Mouse (Mus musculus): ENCODE measurements at regions not wholly inside any gene's neighbourhood (a gene's known extent, or its start where the extent isn't known, plus 50 kb on each side); places are given as distances from the start of the nearest gene placed in this dataset.

DNA sequence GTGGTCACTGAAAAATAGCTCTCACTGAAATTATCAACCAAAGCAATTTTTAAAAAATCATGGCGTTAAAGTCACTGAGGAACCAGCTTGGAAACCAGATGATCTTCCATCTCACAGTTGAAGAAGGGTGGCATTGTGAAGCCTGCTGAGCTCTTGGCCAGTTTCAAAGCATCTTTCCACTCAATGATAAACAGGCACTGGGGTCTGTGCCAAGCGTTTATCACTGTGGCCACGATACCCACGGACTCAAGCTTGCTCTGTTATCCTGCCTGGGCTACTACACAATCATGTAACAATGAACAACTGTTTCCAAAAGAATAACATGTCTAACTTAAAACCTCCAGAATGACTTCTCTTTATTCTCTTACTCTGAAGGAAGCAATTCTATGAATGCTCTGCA is 345.2 kb upstream of the Noct start:
- ATAC-seq (replicated peaks; ENCODE audit: low FRiP score) (no peak), DNase-seq (ENCODE audit: low spot score) (no peak)
- no peaks in the 10 kb centered on the region for H3K27me3 ChIP-seq (ENCODE audit: control insufficient read depth, insufficient read depth, low read length)
- peaks cover 6% of the 10 kb centered on the region; the same call in 1 of the 2 replicates for H3K4me1 ChIP-seq (replicated peaks; ENCODE audit: control insufficient read depth, insufficient read depth, low read length)
- H3K27ac ChIP-seq (ENCODE audit: low read depth, low read length), result no peak overlapping the region
- H3K36me3 ChIP-seq (ENCODE audit: control insufficient read depth, insufficient read depth, low read length), result no peaks in the 10 kb centered on the region
- H3K9me3 ChIP-seq (ENCODE audit: control insufficient read depth, low read length), result no peaks in the 10 kb centered on the region
- no peak overlapping the region for H3K4me2 ChIP-seq (ENCODE audit: low read depth, low read length, severe bottlenecking)
- WGBS, result 92% methylated on average over 4 of the region's 4 CpGs
- H3K9ac ChIP-seq (ENCODE audit: low read length), result no peak overlapping the region
- H3K4me3 ChIP-seq (ENCODE audit: low read depth, low read length), result no peak overlapping the region

DNA sequence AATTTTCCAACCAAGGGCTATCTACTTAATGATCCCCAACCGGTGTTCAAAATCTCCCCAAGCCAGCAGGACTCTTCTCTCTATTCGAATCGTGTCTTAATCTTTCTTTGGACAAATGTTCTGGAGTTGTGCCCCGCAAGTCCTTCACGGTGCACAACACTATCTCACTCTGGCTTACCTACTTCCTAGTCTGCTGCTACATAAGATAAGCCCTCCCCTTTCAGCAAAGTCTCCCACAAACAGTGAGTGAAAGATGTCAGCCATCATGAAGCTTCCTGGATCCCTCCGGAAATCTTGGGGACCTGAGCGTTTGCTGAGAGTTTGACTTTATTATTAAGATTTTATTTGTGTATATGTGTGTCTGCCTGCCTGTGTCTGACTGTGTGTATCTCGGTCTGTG is 344.7 kb upstream of the Noct start:
- no peak overlapping the region for H3K4me2 ChIP-seq (ENCODE audit: low read depth, low read length, severe bottlenecking)
- DNase-seq (ENCODE audit: low spot score) (no peak), ATAC-seq (replicated peaks; ENCODE audit: low FRiP score) (no peak)
- no peak overlapping the region for H3K9ac ChIP-seq (ENCODE audit: low read length)
- H3K27ac ChIP-seq (ENCODE audit: low read depth, low read length), result no peak overlapping the region
- WGBS, result 90% methylated on average over 8 of the region's 8 CpGs
- H3K9me3 ChIP-seq (ENCODE audit: control insufficient read depth, low read length), result no peaks in the 10 kb centered on the region
- H3K4me1 ChIP-seq (replicated peaks; ENCODE audit: control insufficient read depth, insufficient read depth, low read length), result peaks cover 6% of the 10 kb centered on the region; the same call in 1 of the 2 replicates
- no peak overlapping the region for H3K4me3 ChIP-seq (ENCODE audit: low read depth, low read length)
- no peaks in the 10 kb centered on the region for H3K36me3 ChIP-seq (ENCODE audit: control insufficient read depth, insufficient read depth, low read length)
- H3K27me3 ChIP-seq (ENCODE audit: control insufficient read depth, insufficient read depth, low read length), result no peaks in the 10 kb centered on the region

DNA sequence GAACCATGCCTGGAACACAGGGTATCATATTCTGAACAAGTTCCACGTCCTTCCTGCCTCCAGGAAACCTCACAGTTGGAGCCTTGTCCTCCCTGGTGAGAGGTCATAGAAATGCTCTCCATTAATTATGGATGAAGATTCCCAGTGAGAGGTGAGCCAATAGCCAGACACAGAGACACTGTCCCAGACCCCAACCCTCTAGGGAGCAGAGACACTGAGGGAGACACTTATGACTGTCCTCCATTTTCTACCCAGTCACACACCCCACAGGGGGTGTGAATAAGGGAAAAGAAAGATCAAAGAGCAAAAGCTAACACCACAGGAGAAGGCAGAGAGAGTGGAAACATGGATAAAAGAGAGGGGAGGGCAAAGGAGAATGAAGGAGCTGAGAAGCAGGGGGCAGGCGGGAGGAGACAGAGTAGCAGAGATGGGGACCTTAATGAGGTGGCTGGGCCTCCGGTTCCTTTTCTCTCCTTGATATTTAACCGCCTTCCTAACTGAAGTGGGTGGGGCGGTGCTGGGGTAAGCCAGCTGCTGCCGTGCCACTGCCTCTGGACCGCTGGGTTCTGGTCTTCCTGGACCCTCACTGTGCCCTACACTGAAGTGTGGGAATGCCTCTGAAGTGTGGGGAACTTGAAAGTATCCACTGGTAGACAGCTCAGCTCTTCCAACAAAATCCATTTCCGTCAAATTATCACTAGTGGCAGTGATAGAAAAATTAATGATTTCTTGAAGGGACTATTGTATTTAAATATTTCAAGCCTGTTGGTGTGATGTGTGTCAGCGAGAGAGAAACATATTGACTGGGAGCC is 342.6 kb upstream of the Noct start:
- peak; percentile 65 for ATAC-seq (replicated peaks; ENCODE audit: low FRiP score)
- WGBS, result 3% methylated on average over 8 of the region's 9 CpGs

DNA sequence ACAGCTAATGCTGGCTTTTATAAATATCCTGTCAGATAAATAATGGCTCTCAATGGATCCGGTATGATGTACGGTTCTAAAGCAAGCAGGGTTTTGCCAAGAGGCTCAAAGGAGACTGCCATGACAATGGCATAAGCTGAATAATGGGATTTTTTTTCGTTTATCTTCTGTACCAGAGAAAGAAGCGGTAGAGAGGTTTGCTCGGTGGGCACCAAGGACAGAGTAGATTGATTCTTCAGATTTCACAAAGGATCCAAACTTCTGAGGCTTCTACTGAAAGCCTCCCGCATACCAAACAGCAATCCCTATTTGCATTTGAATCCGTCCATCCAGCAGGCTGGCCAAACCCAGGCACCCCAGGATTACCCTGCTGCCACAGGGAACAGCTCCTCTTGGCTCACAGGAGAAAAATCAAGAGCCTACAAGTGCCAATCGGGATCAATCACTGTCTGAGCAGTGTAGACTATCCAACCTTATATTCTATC is 342.0 kb upstream of the Noct start:
- Histone ChIP-seq H3K9ac (ENCODE audit: low read length) (no peak overlapping the region), H3K4me2 (ENCODE audit: low read depth, low read length, severe bottlenecking) (no peak overlapping the region; the same call in 1 of the 2 replicates), H3K36me3 (ENCODE audit: control insufficient read depth, insufficient read depth, low read length) (no peaks in the 10 kb centered on the region), H3K4me3 (ENCODE audit: low read depth, low read length) (no peak overlapping the region), H3K4me1 (replicated peaks; ENCODE audit: control insufficient read depth, insufficient read depth, low read length) (peaks cover 6% of the 10 kb centered on the region; the same call in 1 of the 2 replicates), H3K9me3 (ENCODE audit: control insufficient read depth, low read length) (no peaks in the 10 kb centered on the region), H3K27ac (ENCODE audit: low read depth, low read length) (peak overlapping the region; percentile 60; the same call in 1 of the 2 replicates), H3K27me3 (ENCODE audit: control insufficient read depth, insufficient read depth, low read length) (no peaks in the 10 kb centered on the region)
- peak; percentile 70 for ATAC-seq (replicated peaks; ENCODE audit: low FRiP score)
- DNase-seq (ENCODE audit: low spot score), result peak; percentile 53
- 5% methylated on average over 8 of the region's 8 CpGs for WGBS

More for the DNA sequence above, 342.6 kb upstream of the Noct start:
- Histone ChIP-seq H3K4me2 (ENCODE audit: low read depth, low read length, severe bottlenecking) (no peak overlapping the region), H3K4me3 (ENCODE audit: low read depth, low read length) (no peak overlapping the region), H3K36me3 (ENCODE audit: control insufficient read depth, insufficient read depth, low read length) (no peaks in the 10 kb centered on the region), H3K27ac (ENCODE audit: low read depth, low read length) (peak overlapping the region; percentile 60; the same call in 1 of the 2 replicates), H3K9ac (ENCODE audit: low read length) (no peak overlapping the region), H3K9me3 (ENCODE audit: control insufficient read depth, low read length) (no peaks in the 10 kb centered on the region), H3K4me1 (replicated peaks; ENCODE audit: control insufficient read depth, insufficient read depth, low read length) (peaks cover 6% of the 10 kb centered on the region; the same call in 1 of the 2 replicates), H3K27me3 (ENCODE audit: control insufficient read depth, insufficient read depth, low read length) (no peaks in the 10 kb centered on the region)
- peak; percentile 69 for DNase-seq (ENCODE audit: low spot score)

DNA sequence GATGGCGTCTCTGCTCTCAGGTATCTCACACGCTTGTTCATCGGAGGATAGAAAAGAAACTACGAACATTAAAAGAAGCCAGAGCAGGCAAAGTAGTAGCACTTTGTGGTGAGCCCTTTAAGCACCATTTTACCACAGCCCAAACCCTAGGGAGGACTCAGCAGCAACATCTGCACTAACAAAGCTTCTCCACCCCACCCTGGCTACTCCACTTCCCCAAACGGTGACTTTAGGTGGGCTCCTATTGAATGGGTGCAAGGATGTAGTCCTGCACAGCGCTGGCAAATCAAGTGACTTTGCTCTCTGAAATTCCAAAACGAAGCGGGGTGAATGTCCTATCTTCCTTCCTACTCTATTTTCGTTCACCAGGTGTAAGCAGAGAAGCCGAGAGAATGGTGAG is 337.9 kb upstream of the Noct start:
- H3K9ac ChIP-seq (ENCODE audit: low read length), result no peak overlapping the region
- no peak overlapping the region for H3K4me2 ChIP-seq (ENCODE audit: low read depth, low read length, severe bottlenecking)
- no peak overlapping the region for H3K4me3 ChIP-seq (ENCODE audit: low read depth, low read length)
- H3K27ac ChIP-seq (ENCODE audit: low read depth, low read length), result no peak overlapping the region
- DNase-seq (ENCODE audit: low spot score) (no peak), ATAC-seq (replicated peaks; ENCODE audit: low FRiP score) (no peak)
- WGBS, result 84% methylated on average over 10 of the region's 10 CpGs
- H3K36me3 ChIP-seq (ENCODE audit: control insufficient read depth, insufficient read depth, low read length), result no peaks in the 10 kb centered on the region
- no peaks in the 10 kb centered on the region for H3K27me3 ChIP-seq (ENCODE audit: control insufficient read depth, insufficient read depth, low read length)
- H3K9me3 ChIP-seq (ENCODE audit: control insufficient read depth, low read length), result no peaks in the 10 kb centered on the region
- H3K4me1 ChIP-seq (replicated peaks; ENCODE audit: control insufficient read depth, insufficient read depth, low read length), result peaks cover 5% of the 10 kb centered on the region; the same call in 1 of the 2 replicates

DNA sequence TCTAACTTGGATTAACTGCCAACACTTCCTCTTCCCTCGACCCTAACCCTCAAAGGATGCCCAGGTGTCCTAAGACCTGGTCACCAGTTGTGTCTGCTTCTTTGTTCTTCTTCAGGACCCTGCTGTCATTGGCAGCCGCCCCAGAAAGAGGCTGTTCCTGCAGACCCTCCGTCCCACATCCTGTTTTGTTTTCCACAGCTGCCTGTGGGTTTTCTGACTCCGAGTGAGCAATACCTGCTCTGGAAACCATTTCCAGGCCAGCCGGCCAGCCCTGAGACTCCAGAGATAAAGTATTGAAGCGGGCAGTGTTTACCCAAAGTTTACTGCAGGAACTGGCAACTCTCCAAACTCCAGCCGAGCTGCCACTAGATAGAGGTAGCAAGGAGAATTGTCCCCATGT is 337.2 kb upstream of the Noct start:
- no peak overlapping the region for H3K27ac ChIP-seq (ENCODE audit: low read depth, low read length)
- ATAC-seq (replicated peaks; ENCODE audit: low FRiP score), result no peak
- 64% methylated on average over 7 of the region's 7 CpGs for WGBS

DNA sequence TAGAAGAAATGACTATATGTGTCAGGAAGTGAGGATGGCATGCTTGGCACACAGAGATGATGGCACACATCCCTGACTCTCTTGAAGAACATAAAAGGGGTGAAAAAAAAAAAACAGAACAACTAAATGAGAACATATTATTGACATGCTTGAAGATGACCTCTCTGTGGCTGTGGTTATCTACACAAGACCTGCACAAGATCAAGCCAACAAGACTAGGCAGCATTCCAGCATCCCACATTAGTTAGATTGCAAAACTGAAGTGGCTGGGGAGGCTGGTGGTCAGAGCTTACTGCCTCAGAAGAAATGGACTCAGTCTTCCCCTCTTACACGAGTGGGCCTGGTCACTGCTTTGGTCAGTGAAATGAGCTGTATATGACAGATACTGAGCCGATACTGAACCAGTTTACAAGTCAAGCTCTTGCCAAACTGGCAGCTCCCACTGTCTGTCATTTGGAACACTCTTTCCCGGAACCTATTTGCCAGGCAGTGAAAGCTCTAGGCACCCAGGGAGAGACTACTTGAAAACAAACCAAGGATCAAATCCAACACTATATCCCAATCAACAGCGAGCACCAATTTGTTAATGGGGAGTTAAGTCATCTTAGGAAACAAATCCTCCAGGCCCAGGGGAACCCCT is 335.6 kb upstream of the Noct start:
- H3K36me3 ChIP-seq (ENCODE audit: control insufficient read depth, insufficient read depth, low read length), result no peaks in the 10 kb centered on the region
- no peak for ATAC-seq (replicated peaks; ENCODE audit: low FRiP score)
- WGBS, result 84% methylated on average over 4 of the region's 4 CpGs

More for the DNA sequence above, 337.2 kb upstream of the Noct start:
- Histone ChIP-seq H3K9ac (ENCODE audit: low read length) (no peak overlapping the region), H3K36me3 (ENCODE audit: control insufficient read depth, insufficient read depth, low read length) (no peaks in the 10 kb centered on the region), H3K4me1 (replicated peaks; ENCODE audit: control insufficient read depth, insufficient read depth, low read length) (peaks cover 3% of the 10 kb centered on the region; the same call in 1 of the 2 replicates), H3K9me3 (ENCODE audit: control insufficient read depth, low read length) (no peaks in the 10 kb centered on the region), H3K27me3 (ENCODE audit: control insufficient read depth, insufficient read depth, low read length) (no peaks in the 10 kb centered on the region), H3K4me2 (ENCODE audit: low read depth, low read length, severe bottlenecking) (no peak overlapping the region), H3K4me3 (ENCODE audit: low read depth, low read length) (no peak overlapping the region)
- DNase-seq (ENCODE audit: low spot score), result no peak

DNA sequence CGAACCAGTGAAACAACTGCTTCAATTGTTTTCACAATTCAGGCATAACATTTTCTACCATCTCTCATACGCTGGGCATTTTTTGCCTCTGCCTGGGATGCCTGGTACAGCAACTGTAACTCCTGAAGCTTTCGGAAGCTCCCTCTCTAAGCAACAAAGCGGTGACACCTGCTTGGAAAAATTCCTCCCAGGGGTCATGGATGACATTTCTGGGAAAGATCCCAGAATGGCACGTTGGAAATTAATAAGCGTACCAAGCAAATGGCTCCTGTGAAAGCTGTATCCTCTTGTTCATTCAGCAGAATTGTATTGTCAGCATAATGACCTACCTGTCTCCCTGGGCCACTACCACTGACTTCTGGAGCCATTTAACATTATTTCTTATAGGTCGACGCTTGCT is 333.7 kb upstream of the Noct start:
- no peaks in the 10 kb centered on the region for H3K27me3 ChIP-seq (ENCODE audit: control insufficient read depth, insufficient read depth, low read length)
- H3K27ac ChIP-seq (ENCODE audit: low read depth, low read length), result no peak overlapping the region
- 95% methylated on average over 8 of the region's 8 CpGs for WGBS
- no peak for ATAC-seq (replicated peaks; ENCODE audit: low FRiP score)
- no peaks in the 10 kb centered on the region for H3K4me1 ChIP-seq (replicated peaks; ENCODE audit: control insufficient read depth, insufficient read depth, low read length)
- no peaks in the 10 kb centered on the region for H3K9me3 ChIP-seq (ENCODE audit: control insufficient read depth, low read length)
- H3K4me3 ChIP-seq (ENCODE audit: low read depth, low read length), result no peak overlapping the region
- no peak overlapping the region for H3K9ac ChIP-seq (ENCODE audit: low read length)
- no peak for DNase-seq (ENCODE audit: low spot score)
- no peak overlapping the region for H3K4me2 ChIP-seq (ENCODE audit: low read depth, low read length, severe bottlenecking)
- no peaks in the 10 kb centered on the region for H3K36me3 ChIP-seq (ENCODE audit: control insufficient read depth, insufficient read depth, low read length)

More for the DNA sequence above, 335.6 kb upstream of the Noct start:
- Histone ChIP-seq H3K4me3 (ENCODE audit: low read depth, low read length) (no peak overlapping the region), H3K4me2 (ENCODE audit: low read depth, low read length, severe bottlenecking) (no peak overlapping the region), H3K27ac (ENCODE audit: low read depth, low read length) (no peak overlapping the region), H3K9ac (ENCODE audit: low read length) (no peak overlapping the region), H3K4me1 (replicated peaks; ENCODE audit: control insufficient read depth, insufficient read depth, low read length) (no peaks in the 10 kb centered on the region), H3K27me3 (ENCODE audit: control insufficient read depth, insufficient read depth, low read length) (no peaks in the 10 kb centered on the region), H3K9me3 (ENCODE audit: control insufficient read depth, low read length) (no peaks in the 10 kb centered on the region)
- no peak for DNase-seq (ENCODE audit: low spot score)
